Mouse (Mus musculus): ENCODE measurements around the gene Rufy3.

Gene Rufy3

DNA sequence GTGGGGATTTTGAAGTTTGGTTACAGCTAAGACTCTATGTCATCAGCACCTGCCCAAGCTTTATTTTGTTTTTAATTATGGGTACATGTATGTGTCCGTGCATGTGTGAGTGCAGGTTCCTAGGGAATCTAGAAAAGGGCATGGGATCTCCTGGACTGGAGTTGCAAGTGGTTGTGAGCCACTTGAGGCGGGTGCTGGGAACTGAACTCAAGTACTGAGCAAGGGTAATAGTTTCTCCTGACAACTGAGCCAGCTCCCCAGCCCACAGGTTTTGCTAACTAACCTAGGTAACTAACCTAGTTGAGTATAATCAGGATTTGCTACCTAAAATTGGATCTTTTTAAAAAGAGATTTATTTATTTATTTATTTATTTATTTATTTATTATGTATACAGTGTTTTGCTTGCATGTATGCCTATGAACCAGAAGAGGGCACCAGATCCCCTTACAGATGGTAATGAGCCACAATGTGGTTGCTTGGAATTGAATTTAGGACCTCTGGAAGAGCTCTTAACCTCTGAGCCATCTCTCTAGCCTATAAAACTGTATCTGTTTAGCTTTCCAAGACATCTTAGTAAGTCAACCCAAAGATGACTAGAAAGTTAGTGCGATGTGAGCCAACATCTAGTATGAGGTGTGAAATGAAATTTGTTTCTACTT lies 124.6 kb downstream of the Rufy3 start:
- no peaks in the 10 kb centered on the region for H3K9me3 ChIP-seq (ENCODE audit: low read length)
- H3K4me1 ChIP-seq (replicated peaks; ENCODE audit: low read depth, low read length): peaks cover 35% of the 10 kb centered on the region
- TF ChIP-seq CTCF (conservative IDR thresholded peaks at IDR 0.05; ENCODE audit: low read length) (peak; percentile 51), NANOG (IDR thresholded peaks at IDR 0.05; ENCODE audit: borderline replicate concordance, low read length) (no peak)
- H3K27me3 ChIP-seq (ENCODE audit: insufficient read depth, low read length): no peaks in the 10 kb centered on the region; the same call in 1 of the 2 replicates
- H3K4me3 ChIP-seq (replicated peaks; ENCODE audit: low read length): peak overlapping the region; percentile 20; the same call in 1 of the 2 replicates
- H3K36me3 ChIP-seq (ENCODE audit: insufficient read depth, low read length): no peaks in the 10 kb centered on the region

DNA sequence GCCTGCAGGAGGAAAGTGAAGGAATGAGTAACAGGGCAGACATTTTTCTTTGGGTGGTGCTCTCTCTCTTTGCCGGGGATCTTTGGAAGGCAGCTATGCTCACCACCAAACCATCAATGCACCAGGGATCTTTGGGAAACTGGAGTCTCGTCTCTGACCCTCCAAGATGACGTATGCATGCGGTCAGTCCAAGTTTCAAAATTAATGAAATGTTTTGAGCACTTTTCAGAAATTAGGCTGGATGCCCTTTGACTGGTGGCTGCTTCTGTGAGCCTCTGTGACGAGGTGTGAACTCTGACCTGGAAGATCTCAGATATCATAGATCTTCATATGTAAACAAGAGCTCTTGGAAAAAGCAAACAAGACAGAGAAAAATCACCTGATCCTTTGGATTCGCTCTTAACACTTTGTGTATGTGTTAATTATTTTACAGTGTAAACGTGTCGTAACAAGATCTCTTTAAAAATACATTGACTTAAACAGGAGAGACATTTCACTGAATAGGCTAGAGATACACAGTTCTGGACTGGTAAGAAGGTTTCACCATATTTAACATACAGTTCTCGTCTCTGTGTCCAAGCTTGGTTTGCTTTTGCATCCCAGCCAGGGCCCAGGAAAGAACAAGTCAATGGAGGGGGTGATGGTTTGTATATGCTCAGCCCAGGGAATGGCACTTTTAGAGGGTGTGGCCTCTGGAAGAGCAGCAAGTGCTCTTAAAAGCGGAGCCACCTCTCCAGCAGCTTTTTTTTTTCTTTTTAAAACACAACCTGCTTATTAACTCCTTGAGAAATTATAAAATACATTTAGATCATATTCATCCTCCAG lies 126.1 kb downstream of the Rufy3 start:
- H3K36me3 ChIP-seq (ENCODE audit: insufficient read depth, low read length): no peaks in the 10 kb centered on the region
- peaks cover 20% of the 10 kb centered on the region for H3K4me1 ChIP-seq (replicated peaks; ENCODE audit: low read depth, low read length)
- TF ChIP-seq CTCF (conservative IDR thresholded peaks at IDR 0.05; ENCODE audit: low read length): no peak
- TF ChIP-seq POU5F1 (IDR thresholded peaks at IDR 0.05; ENCODE audit: borderline replicate concordance, low read length): no peak
- TF ChIP-seq NANOG (IDR thresholded peaks at IDR 0.05; ENCODE audit: borderline replicate concordance, low read length): no peak
- H3K9me3 ChIP-seq (ENCODE audit: low read length): no peaks in the 10 kb centered on the region
- H3K4me3 ChIP-seq (replicated peaks; ENCODE audit: low read length): no peak overlapping the region
- H3K27me3 ChIP-seq (ENCODE audit: insufficient read depth, low read length): no peaks in the 10 kb centered on the region; the same call in 1 of the 2 replicates

DNA sequence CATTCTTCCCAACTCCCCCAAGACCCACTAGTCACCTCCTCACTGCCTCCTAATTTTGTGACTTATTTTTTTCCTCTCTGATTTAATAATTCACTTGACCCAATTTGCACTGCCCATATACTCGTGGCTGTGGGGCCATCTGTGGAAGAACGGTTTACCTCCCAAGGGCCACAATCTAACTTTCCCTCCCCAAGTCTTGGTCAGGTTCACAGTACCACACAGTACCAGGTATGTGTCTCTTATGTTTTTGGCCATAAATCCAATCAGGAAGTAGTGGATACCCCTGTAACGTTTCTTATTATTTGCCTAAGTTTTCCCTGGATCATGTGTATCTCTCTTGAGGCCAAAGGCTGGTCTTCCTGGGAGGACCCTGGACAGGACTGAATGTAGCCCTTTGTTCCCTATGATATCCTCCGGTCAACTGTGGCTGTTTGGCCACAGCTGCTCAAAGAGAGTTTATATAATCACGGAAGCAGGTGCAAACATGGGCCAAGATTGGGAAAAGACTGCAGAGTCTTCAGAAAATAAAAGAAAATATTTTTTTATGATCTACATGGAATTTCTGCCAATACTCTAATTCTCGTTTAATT lies 126.8 kb downstream of the Rufy3 start:
- Histone ChIP-seq H3K4me1 (replicated peaks; ENCODE audit: low read depth, low read length) (peaks cover 16% of the 10 kb centered on the region), H3K4me3 (replicated peaks; ENCODE audit: low read length) (no peak overlapping the region), H3K27me3 (ENCODE audit: insufficient read depth, low read length) (no peaks in the 10 kb centered on the region; the same call in 1 of the 2 replicates), H3K9me3 (ENCODE audit: low read length) (no peaks in the 10 kb centered on the region), H3K36me3 (ENCODE audit: insufficient read depth, low read length) (no peaks in the 10 kb centered on the region)
- TF ChIP-seq POU5F1 (IDR thresholded peaks at IDR 0.05; ENCODE audit: borderline replicate concordance, low read length) (no peak), NANOG (IDR thresholded peaks at IDR 0.05; ENCODE audit: borderline replicate concordance, low read length) (no peak), CTCF (conservative IDR thresholded peaks at IDR 0.05; ENCODE audit: low read length) (no peak)

DNA sequence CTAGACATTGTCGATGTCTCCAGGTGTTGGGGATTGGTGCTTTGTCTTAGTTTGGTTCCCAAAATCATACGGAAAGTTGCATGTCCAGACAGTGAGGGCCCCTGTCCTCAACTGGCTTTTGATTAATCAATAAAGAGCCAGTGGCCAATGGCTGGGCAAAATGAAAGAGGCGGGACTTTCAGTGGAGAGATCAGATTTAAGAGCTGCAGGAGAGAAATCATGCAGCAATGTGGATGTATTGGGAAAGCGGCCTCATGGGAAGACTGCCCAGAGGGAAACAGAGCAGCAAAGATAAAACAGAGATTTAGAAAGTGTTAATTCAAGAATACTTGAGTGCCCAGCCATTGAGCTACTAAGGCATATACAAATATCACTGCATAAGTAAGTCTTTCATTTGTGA lies 127.7 kb downstream of the Rufy3 start:
- Histone ChIP-seq H3K9me3 (ENCODE audit: low read length) (no peaks in the 10 kb centered on the region), H3K36me3 (ENCODE audit: insufficient read depth, low read length) (no peaks in the 10 kb centered on the region), H3K4me1 (replicated peaks; ENCODE audit: low read depth, low read length) (peaks cover 16% of the 10 kb centered on the region), H3K4me3 (replicated peaks; ENCODE audit: low read length) (no peak overlapping the region), H3K27me3 (ENCODE audit: insufficient read depth, low read length) (no peaks in the 10 kb centered on the region)
- TF ChIP-seq CTCF (conservative IDR thresholded peaks at IDR 0.05; ENCODE audit: low read length): no peak
- no peak for TF ChIP-seq POU5F1 (IDR thresholded peaks at IDR 0.05; ENCODE audit: borderline replicate concordance, low read length)
- TF ChIP-seq NANOG (IDR thresholded peaks at IDR 0.05; ENCODE audit: borderline replicate concordance, low read length): no peak

DNA sequence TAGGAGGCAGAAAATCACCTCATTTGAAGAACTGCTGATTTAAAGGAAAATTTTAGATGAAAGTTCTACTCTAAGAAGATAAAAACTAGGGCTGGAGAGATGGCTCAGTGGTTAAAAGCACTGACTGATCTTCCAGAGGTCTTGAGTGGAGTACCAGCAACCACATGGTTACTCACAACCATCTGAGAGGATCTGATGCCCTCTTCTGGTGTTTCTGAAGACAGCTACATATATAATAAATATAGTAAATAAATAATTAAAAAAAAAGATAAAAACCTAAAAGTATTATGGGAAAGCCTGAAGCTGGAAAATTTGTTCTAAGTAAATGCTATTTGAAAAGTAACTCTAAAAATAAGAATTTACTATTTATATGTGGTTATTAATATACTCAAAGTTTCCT lies 128.2 kb downstream of the Rufy3 start:
- H3K4me3 ChIP-seq (replicated peaks; ENCODE audit: low read length): no peak overlapping the region
- H3K4me1 ChIP-seq (replicated peaks; ENCODE audit: low read depth, low read length): peaks cover 14% of the 10 kb centered on the region
- no peaks in the 10 kb centered on the region for H3K27me3 ChIP-seq (ENCODE audit: insufficient read depth, low read length)
- TF ChIP-seq NANOG (IDR thresholded peaks at IDR 0.05; ENCODE audit: borderline replicate concordance, low read length) (no peak), CTCF (conservative IDR thresholded peaks at IDR 0.05; ENCODE audit: low read length) (no peak; the same call in 1 of the 2 replicates), POU5F1 (IDR thresholded peaks at IDR 0.05; ENCODE audit: borderline replicate concordance, low read length) (no peak)
- no peaks in the 10 kb centered on the region for H3K36me3 ChIP-seq (ENCODE audit: insufficient read depth, low read length)
- H3K9me3 ChIP-seq (ENCODE audit: low read length): no peaks in the 10 kb centered on the region

DNA sequence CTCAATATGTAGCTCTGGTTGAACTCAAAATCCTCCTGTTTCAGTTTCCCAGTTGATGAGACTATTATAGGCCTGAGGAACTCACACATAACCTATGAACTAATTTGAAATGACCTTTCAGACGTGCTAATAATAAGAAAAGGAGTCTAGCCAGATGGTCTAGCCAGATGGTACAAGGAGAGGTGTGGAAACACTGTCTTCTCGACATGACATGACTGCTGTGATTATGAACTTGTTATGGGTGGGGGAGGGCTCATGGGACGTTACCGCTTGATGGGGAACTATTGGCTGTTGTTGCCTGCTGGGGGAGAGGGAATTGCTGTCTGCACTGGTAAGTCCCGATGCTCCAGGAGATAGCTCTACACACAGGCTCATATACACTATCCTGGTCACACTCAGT lies 132.5 kb downstream of the Rufy3 start:
- TF ChIP-seq CTCF (conservative IDR thresholded peaks at IDR 0.05; ENCODE audit: low read length) (no peak), NANOG (IDR thresholded peaks at IDR 0.05; ENCODE audit: borderline replicate concordance, low read length) (no peak), POU5F1 (IDR thresholded peaks at IDR 0.05; ENCODE audit: borderline replicate concordance, low read length) (no peak)
- no peaks in the 10 kb centered on the region for H3K36me3 ChIP-seq (ENCODE audit: insufficient read depth, low read length)
- H3K9me3 ChIP-seq (ENCODE audit: low read length): no peaks in the 10 kb centered on the region
- no peaks in the 10 kb centered on the region for H3K27me3 ChIP-seq (ENCODE audit: insufficient read depth, low read length)
- no peak overlapping the region for H3K4me3 ChIP-seq (replicated peaks; ENCODE audit: low read length)
- H3K4me1 ChIP-seq (replicated peaks; ENCODE audit: low read depth, low read length): no peaks in the 10 kb centered on the region

DNA sequence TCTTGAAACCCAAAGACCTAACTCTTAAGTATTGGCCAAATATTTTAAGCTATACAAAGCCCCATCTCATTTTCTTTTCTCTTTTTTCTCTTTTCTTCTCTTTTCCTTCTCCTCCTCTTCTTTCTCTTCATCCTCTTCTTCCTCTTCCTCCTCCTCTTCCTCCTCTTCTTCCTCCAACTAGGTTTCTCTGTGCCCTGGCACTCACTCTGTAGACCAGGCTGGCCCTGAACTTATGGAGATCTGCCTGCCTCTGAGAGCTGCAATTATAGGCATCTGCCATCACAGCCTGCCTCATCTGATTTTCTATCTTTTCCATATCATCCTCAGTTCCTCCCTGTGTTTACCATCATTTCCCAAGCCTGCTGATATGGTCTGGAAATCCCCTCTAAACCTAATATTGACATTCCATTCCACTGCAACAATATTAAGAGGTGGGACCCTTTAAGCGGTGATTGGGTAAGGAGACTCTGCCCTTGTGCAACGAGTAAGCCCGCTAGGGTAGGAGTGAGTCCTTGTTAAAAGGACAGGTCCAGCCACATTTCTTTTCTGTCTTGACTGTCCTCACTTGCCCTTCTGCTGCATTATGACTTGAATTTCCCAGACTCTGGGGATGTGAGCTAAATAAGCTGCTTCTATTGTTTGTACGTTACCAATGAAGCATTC lies 134.5 kb downstream of the Rufy3 start:
- no peaks in the 10 kb centered on the region for H3K9me3 ChIP-seq (ENCODE audit: low read length)
- no peaks in the 10 kb centered on the region for H3K4me1 ChIP-seq (replicated peaks; ENCODE audit: low read depth, low read length)
- no peak overlapping the region for H3K4me3 ChIP-seq (replicated peaks; ENCODE audit: low read length)
- H3K27me3 ChIP-seq (ENCODE audit: insufficient read depth, low read length): no peaks in the 10 kb centered on the region
- H3K36me3 ChIP-seq (ENCODE audit: insufficient read depth, low read length): no peaks in the 10 kb centered on the region
- TF ChIP-seq NANOG (IDR thresholded peaks at IDR 0.05; ENCODE audit: borderline replicate concordance, low read length) (no peak), POU5F1 (IDR thresholded peaks at IDR 0.05; ENCODE audit: borderline replicate concordance, low read length) (no peak), CTCF (conservative IDR thresholded peaks at IDR 0.05; ENCODE audit: low read length) (no peak)
